Mouse (Mus musculus) bone marrow, adult 2 months (tissue): Measurements from ENCODE around the gene Zfp870. TPM values are rescaled to one million over a fixed set of nuclear protein-coding genes. Genes with fewer than 3 reads are reported as not detected.
A peak's percentile ranks its signal among the peaks of the same experiment; 100 is the strongest.

Source experiments
- H3K27ac ChIP-seq: fragments of 200-500 bp; 2 replicates; pipeline ENCODE4 v1.5.1; 2012; ENCODE audit warnings: low read depth, mild to moderate bottlenecking, control low read depth, inconsistent platforms, low read length; ENCODE audit not compliant: control insufficient read depth, poor library complexity, insufficient read depth
- H3K4me1 ChIP-seq: fragments of 200-500 bp; 2 replicates; pipeline ENCODE4 v1.6.1; 2011; ENCODE audit warnings: low read length; ENCODE audit not compliant: control insufficient read depth, insufficient read depth
- H3K4me3 ChIP-seq: fragments of 200-500 bp; replicated peaks from 2 replicates; pipeline ENCODE3; 2011; ENCODE audit warnings: mild to moderate bottlenecking, low read depth, low read length, control low read depth; ENCODE audit not compliant: control insufficient read depth
- CTCF ChIP-seq: fragments of 200-500 bp; IDR thresholded peaks from 2 replicates; pipeline ENCODE4 v1.5.1; 2011; ENCODE audit warnings: low read length, control low read depth; ENCODE audit not compliant: control insufficient read depth, insufficient read depth
- POLR2A ChIP-seq: fragments of 200-500 bp; IDR thresholded peaks from 2 replicates; pipeline ENCODE4 v1.6.1; 2011; ENCODE audit warnings: low read depth, mild to moderate bottlenecking, control low read depth, low read length, borderline replicate concordance; ENCODE audit not compliant: control insufficient read depth
- WGBS: fragments of 180-500 bp; shearing (Covaris S2); methylation state at CpG from one replicate; pipeline ENCODE4 v1.1.7; 2018; 5-methylcytosine and 5-hydroxymethylcytosine counted together
- polyA plus RNA-seq: library from polyadenylated mRNA; stranded (reverse); fragments of >200 nt; gene quantifications from 2 replicates; pipeline ENCODE4 v1.2.4, GENCODE M21; 2011; ENCODE audit warnings: low replicate concordance; ENCODE audit not compliant: missing spikeins, insufficient read depth, insufficient read length

Gene Zfp870
- polyA plus RNA-seq, 1 experiment, result 1.6 TPM

DNA sequence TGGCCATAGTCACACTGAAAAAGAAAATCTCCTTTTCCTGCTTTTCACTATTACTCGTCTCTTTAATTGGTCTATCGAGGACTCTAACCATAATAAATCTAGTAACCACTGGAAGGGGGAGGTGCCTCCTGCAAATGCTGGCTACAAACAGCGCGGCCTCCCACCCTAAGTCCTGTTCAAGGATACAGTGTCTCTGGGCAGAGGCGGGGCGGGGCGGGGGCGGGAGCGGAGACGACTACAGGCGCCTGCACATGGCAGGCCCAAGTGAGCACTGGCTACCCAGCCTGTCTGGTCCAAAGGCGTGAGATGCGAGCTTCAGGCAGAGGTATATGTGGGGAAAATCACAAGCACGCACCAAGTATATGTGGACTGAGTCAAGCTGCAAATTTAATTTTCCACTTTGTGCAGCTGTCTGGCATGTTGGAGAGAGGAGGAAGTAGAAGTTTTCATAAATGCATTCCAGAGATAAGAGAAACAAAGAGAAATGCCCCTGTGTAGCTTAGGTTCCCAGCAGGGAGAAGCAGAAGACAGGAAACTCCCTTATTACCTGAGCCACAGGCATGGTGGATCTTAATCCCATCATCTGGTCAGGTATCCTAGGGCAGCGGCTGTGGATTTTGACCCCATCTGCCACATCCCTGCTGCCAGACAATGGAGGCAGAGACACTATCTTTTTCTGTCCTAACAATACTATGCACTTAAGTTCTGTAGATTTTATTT lies 52.2 kb downstream of the Zfp870 start:
- Histone ChIP-seq H3K27ac (no peak overlapping the region), H3K4me3 (no peak overlapping the region), H3K4me1 (no peaks in the 10 kb centered on the region)
- TF ChIP-seq POLR2A (no peak), CTCF (no peak)
- 58% methylated on average over 15 of the region's 15 CpGs for WGBS

DNA sequence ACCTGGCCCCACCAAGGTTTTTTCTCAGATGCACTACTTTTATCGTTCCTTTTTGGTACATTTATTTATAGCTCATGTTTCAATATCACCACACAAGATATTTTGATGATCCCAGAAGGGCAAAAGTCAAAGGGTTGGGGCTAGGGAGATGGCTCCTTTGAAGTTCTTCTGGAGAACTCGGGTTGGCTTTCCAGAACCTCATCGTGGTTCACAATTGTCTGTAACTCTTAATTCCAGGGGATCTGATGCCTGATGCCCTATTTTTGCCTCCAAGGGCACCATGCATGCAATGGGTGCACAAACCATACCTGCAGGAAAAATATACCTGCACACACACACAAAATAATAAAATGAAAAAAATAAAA lies 61.0 kb downstream of the Zfp870 start:
- no peak for TF ChIP-seq CTCF
- TF ChIP-seq POLR2A, result no peak
- Histone ChIP-seq H3K4me1 (no peaks in the 10 kb centered on the region; the same call in 1 of the 2 replicates), H3K4me3 (no peak overlapping the region), H3K27ac (no peak overlapping the region)
- WGBS, result 39% methylated on average over 3 of the region's 3 CpGs

DNA sequence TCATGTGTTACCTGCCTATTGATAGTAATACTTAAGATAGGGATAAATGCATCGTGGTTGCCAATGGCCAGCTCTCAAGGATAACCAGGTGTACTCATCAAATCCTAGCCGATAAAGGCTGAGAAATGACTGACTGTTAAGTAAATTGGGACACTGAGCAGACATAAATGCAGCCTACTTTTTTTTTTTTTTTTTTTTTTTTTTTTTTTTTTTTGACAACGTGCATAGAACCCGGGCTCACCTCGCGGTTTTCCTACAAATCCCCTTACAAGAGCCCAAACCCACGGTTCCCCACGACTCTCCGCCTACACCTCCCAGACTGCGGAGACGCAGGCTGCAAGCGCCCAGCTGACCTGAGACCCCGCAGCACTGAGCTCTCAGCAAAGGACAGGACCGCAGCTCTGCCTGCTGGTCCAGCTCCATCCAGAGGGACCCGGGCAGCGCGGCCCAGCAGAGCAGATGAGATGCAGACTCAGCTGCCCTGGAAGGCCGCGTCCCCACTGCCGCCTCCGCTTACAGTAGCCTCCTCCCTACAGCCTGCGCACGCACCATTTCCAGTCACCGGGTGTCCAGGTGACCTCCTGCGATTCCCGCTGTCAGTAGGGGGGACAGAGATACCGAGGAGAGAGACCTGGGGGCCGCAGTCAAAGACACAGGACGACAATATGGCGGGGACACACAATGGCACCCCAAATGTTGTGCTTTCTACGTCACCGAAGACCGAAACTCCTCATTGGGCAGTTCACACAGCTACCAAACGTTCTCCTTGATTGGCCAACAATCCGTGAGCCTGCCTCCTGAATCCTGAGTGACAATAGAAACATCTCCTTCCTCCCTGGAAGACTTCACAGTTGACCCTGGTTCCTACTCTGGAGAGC lies 61.7 kb downstream of the Zfp870 start, which contains the start of gene Zfp799:
Gene Zfp799 (minus strand): TSS at position 722 of the 878 bp plus-strand sequence.
- Histone ChIP-seq H3K4me1 (no peaks in the 10 kb centered on the region; the same call in 1 of the 2 replicates), H3K27ac (no peak within 1 kb of the TSS), H3K4me3 (peak within 1 kb of the TSS; percentile 92)
- WGBS, result 2% methylated on average over 35 of the region's 35 CpGs
- TF ChIP-seq POLR2A (no peak; the same call in 1 of the 2 replicates), CTCF (no peak)

Other genes starting within 250 kb of the Zfp870 start
- not detected in 2 replicates for gene Cyp4f40, start 232.7 kb downstream of the Zfp870 start, polyA plus RNA-seq
- gene Cyp4f15, start 206.0 kb downstream of the Zfp870 start, polyA plus RNA-seq, result 0.97 TPM in 1 of 2 replicates, not detected in the other
- 9.7 and 13.5 TPM in 2 replicates for gene Zfp871, start 103.4 kb downstream of the Zfp870 start, polyA plus RNA-seq
- 0.45 and 1.3 TPM in 2 replicates for gene Zfp811, start 81.7 kb downstream of the Zfp870 start, polyA plus RNA-seq
- gene Zfp799, start 61.4 kb downstream of the Zfp870 start, polyA plus RNA-seq, result 0.49 and 5.1 TPM in 2 replicates
- 1.00 TPM in 1 of 2 replicates, not detected in the other for gene Cyp4f14, start 25.7 kb upstream of the Zfp870 start, polyA plus RNA-seq
- 43.1 and 46.3 TPM in 2 replicates for gene Cyp4f13, start 55.8 kb upstream of the Zfp870 start, polyA plus RNA-seq
- gene Zfp472, start 74.2 kb upstream of the Zfp870 start, polyA plus RNA-seq, result 3.8 and 13.6 TPM in 2 replicates
- gene Zfp952, start 101.5 kb upstream of the Zfp870 start, polyA plus RNA-seq, result 3.8 and 5.8 TPM in 2 replicates
- 1.8 and 4.5 TPM in 2 replicates for gene Zfp763, start 141.8 kb upstream of the Zfp870 start, polyA plus RNA-seq
- gene 4921501E09Rik, start 176.4 kb upstream of the Zfp870 start, polyA plus RNA-seq, result not detected in 2 replicates
- 1.5 and 2.6 TPM in 2 replicates for gene Zfp563, start 197.7 kb upstream of the Zfp870 start, polyA plus RNA-seq
- not detected in 2 replicates for gene Morc2b, start 248.0 kb upstream of the Zfp870 start, polyA plus RNA-seq